Comparison of ENCODE assay signal across 8 mouse cellular contexts in genomic region chr1:58422879-58423278, GRCm38 (mm10). TPM values are rescaled to one million over a fixed set of nuclear protein-coding genes. Genes with fewer than 3 reads are reported as not detected.
DNase-seq lines count a peak whose midpoint lies in the region; ATAC-seq and TF ChIP-seq lines count a peak whose summit lies in the region.

No protein-coding gene starts in this region.

- WGBS in kidney, adult 2 months = under 1% methylated on average over 13 of the region's 13 CpGs
- WGBS in lung, postnatal 0 days = 1% methylated on average over 13 of the region's 13 CpGs

- H3K4me1 ChIP-seq in kidney, adult 2 months (ENCODE audit: control insufficient read depth, insufficient read depth, low read length) = peaks cover 4% of the 10 kb centered on the region; the same call in 1 of the 2 replicates
- H3K4me1 ChIP-seq in lung, postnatal 0 days (ENCODE audit: insufficient read depth, low read depth, low read length) = no peaks in the 10 kb centered on the region

- H3K9me3 ChIP-seq in lung, postnatal 0 days (ENCODE audit: low read length) = no peaks in the 10 kb centered on the region

- H3K4me2 ChIP-seq in lung, postnatal 0 days (replicated peaks; ENCODE audit: low read depth, low read length) = peak overlapping the region; percentile 67

- H3K9ac ChIP-seq in lung, postnatal 0 days (replicated peaks; ENCODE audit: low read depth) = peak overlapping the region; percentile 100

- peak; percentile 79 for ATAC-seq in lung, postnatal 0 days

- no peaks in the 10 kb centered on the region for H3K27me3 ChIP-seq in kidney, adult 2 months (replicated peaks; ENCODE audit: control insufficient read depth, insufficient read depth, low read length)
- H3K27me3 ChIP-seq in lung, postnatal 0 days (replicated peaks; ENCODE audit: insufficient read depth, low read length) = no peaks in the 10 kb centered on the region

- peak overlapping the region; percentile 94 for H3K27ac ChIP-seq in kidney, adult 2 months (ENCODE audit: insufficient read depth, low read depth, low read length)
- peak overlapping the region; percentile 100 for H3K27ac ChIP-seq in lung, postnatal 0 days (ENCODE audit: low read length)

- no peak for TF ChIP-seq CTCF in kidney, adult 2 months (conservative IDR thresholded peaks at IDR 0.05; ENCODE audit: insufficient read depth, insufficient read length, low read depth, low read length)
- no peak for TF ChIP-seq CTCF in lung, postnatal 0 days (IDR thresholded peaks at IDR 0.05)

- peak; percentile 31 for DNase-seq in layer of hippocampus, adult 9-11 months
- no peak for DNase-seq in layer of hippocampus, adult 18-20 months (ENCODE audit: low spot score in 2 of 2)
- peak; percentile 59 for DNase-seq in cerebellum, adult 9-10 months
- DNase-seq in heart, adult 18-20 months = peak; percentile 69
- peak; percentile 76 for DNase-seq in kidney, adult 2 months
- DNase-seq in lung, postnatal 0 days (ENCODE audit: low spot score) = peak; percentile 94
- peak; percentile 55 for DNase-seq in retina, postnatal 7 days (ENCODE audit: low read depth, low spot score)
- no peak for DNase-seq in gastrocnemius, postnatal 4 days (ENCODE audit: low spot score in 2 of 2)

- peak; percentile 87 for TF ChIP-seq EP300 in lung, postnatal 0 days (IDR thresholded peaks at IDR 0.05)

- no peak for TF ChIP-seq POLR2A in kidney, adult 2 months (IDR thresholded peaks at IDR 0.05; ENCODE audit: low read depth, low read length)

- peaks cover 21% of the 10 kb centered on the region for H3K36me3 ChIP-seq in kidney, adult 2 months (ENCODE audit: control insufficient read depth, insufficient read depth, low read length)
- peaks cover 26% of the 10 kb centered on the region for H3K36me3 ChIP-seq in lung, postnatal 0 days (ENCODE audit: insufficient read depth, low read length)

- peak overlapping the region; percentile 53 for H3K4me3 ChIP-seq in kidney, adult 2 months (ENCODE audit: insufficient read depth, low read depth, low read length)
- peak overlapping the region; percentile 100 for H3K4me3 ChIP-seq in lung, postnatal 0 days (ENCODE audit: low read depth, low read length)

RNA-seq across cellular contexts. Expression of gene Clk1, which starts 1.0 kb away (rescaled TPM):
- total RNA-seq in layer of hippocampus, adult 18-20 months (2021) = 100 to 1,000 TPM; 144 to 166 TPM
- total RNA-seq in heart, adult 18-20 months (2021) = 10 to 100 TPM; 43.0 to 61.3 TPM
- 35.1 and 45.9 TPM in 2 replicates for polyA plus RNA-seq in kidney, adult 2 months (2012; rRNA removed)
- polyA plus RNA-seq in lung, postnatal 0 days (2015; fragmentation: Nextera tagmentation; extraction: Ambion mirVana) = 236 and 247 TPM in 2 replicates
- 10 to 100 TPM; 56.7 to 80.5 TPM for total RNA-seq in gastrocnemius, postnatal 4 days (2021)

RNA-seq across cellular contexts. Expression of gene Nif3l1, which starts 22.1 kb away (rescaled TPM):
- 10 to 100 TPM; 18.5 to 23.2 TPM for total RNA-seq in layer of hippocampus, adult 18-20 months (2021)
- 10 to 100 TPM; 10.8 to 13.8 TPM for total RNA-seq in heart, adult 18-20 months (2021)
- polyA plus RNA-seq in kidney, adult 2 months (2012; rRNA removed) = 19.7 and 21.3 TPM in 2 replicates
- polyA plus RNA-seq in lung, postnatal 0 days (2015; fragmentation: Nextera tagmentation; extraction: Ambion mirVana) = 13.0 and 14.9 TPM in 2 replicates
- 10 to 100 TPM; 13.8 to 14.1 TPM for total RNA-seq in gastrocnemius, postnatal 4 days (2021)

RNA-seq across cellular contexts. Expression of gene Ppil3, which starts 22.4 kb away (rescaled TPM):
- 10 to 100 TPM; 25.2 to 25.9 TPM for total RNA-seq in layer of hippocampus, adult 18-20 months (2021)
- total RNA-seq in heart, adult 18-20 months (2021) = 10 to 100 TPM; 18.3 to 19.5 TPM
- 18.4 and 25.5 TPM in 2 replicates for polyA plus RNA-seq in kidney, adult 2 months (2012; rRNA removed)
- 31.3 and 35.1 TPM in 2 replicates for polyA plus RNA-seq in lung, postnatal 0 days (2015; fragmentation: Nextera tagmentation; extraction: Ambion mirVana)
- total RNA-seq in gastrocnemius, postnatal 4 days (2021) = 10 to 100 TPM; 24.8 to 25.9 TPM

RNA-seq across cellular contexts. Expression of gene Bzw1, which starts 30.2 kb away (rescaled TPM):
- 100 to 1,000 TPM; 109 to 114 TPM for total RNA-seq in layer of hippocampus, adult 18-20 months (2021)
- total RNA-seq in heart, adult 18-20 months (2021) = 10 to 100 TPM; 66.2 to 70.6 TPM
- 24.8 and 32.2 TPM in 2 replicates for polyA plus RNA-seq in kidney, adult 2 months (2012; rRNA removed)
- 201 and 206 TPM in 2 replicates for polyA plus RNA-seq in lung, postnatal 0 days (2015; fragmentation: Nextera tagmentation; extraction: Ambion mirVana)
- 100 to 1,000 TPM; 116 to 130 TPM for total RNA-seq in gastrocnemius, postnatal 4 days (2021)

Comparison
In these comparisons a context has a peak if more than half of its experiments do, and no peak if none do; other contexts are left out.
1. DNase-seq: peak in layer of hippocampus, adult 9-11 months (single experiment), cerebellum, adult 9-10 months (single experiment), heart, adult 18-20 months (2 of 2), kidney, adult 2 months (single experiment), lung, postnatal 0 days (single experiment) and retina, postnatal 7 days (single experiment); none in layer of hippocampus, adult 18-20 months (0 of 2) and gastrocnemius, postnatal 4 days (0 of 2).